Mouse (Mus musculus) CD4-positive, CD25-positive, alpha-beta regulatory T cell (primary cell): ENCODE measurements around the gene Cdk13. TPM values are rescaled to one million over a fixed set of nuclear protein-coding genes. Genes with fewer than 3 reads are reported as not detected.

Experiments used
- polyA plus RNA-seq: library from polyadenylated mRNA; unstranded; fragments of 100-300 nt; shearing (Covaris generic); gene quantifications from one replicate; pipeline ENCODE4 v1.2.1, GENCODE M21; 2017

The Cdk13 gene
- 89.3 TPM for polyA plus RNA-seq

GRCm38 (mm10) chr13:17804909-17805613 lies at the start of gene Cdk13:
Gene Cdk13 (minus strand): TSS chr13:17805097.

GRCm38 (mm10) chr13:17694911-17695699 lies 109.8 kb downstream of the Cdk13 start, which contains the start of the genes Mplkip and Sugct:
Gene Mplkip (plus strand): TSS chr13:17695192.
Gene Sugct (minus strand): TSS chr13:17695553.

Other genes with a start within 250 kb of the Cdk13 start
- gene Mplkip, start 109.9 kb downstream of the Cdk13 start, polyA plus RNA-seq: 82.9 TPM
- 1.6 TPM for gene Sugct, start 109.5 kb downstream of the Cdk13 start, polyA plus RNA-seq
- 62.2 TPM for gene Rala, start 139.1 kb upstream of the Cdk13 start, polyA plus RNA-seq
- gene Yae1d1, start 188.3 kb upstream of the Cdk13 start, polyA plus RNA-seq: 19.0 TPM